Mouse (Mus musculus) limb, embryonic 12.5 days (tissue): ENCODE results near the gene Slc25a21. TPM values are rescaled to one million over a fixed set of nuclear protein-coding genes. Genes with fewer than 3 reads are reported as not detected.

Source experiments
- ATAC-seq: fragments of 200-750 bp; cut with Nextera tagmentation; 2 replicates; pipeline ENCODE4 v1.8.0; 2017; ENCODE audit warnings: low read depth, moderate TSS enrichment; ENCODE audit not compliant: insufficient number of reproducible peaks, insufficient read depth, low FRiP score, low TSS enrichment
- H3K27ac ChIP-seq: fragments of 300-500 bp; sonication (generic); 2 replicates; pipeline ENCODE4 v1.5.1; 2016; ENCODE audit warnings: mild to moderate bottlenecking, moderate library complexity
- H3K27me3 ChIP-seq: fragments of 300-500 bp; sonication (generic); 2 replicates; pipeline ENCODE4 v1.6.1; 2016; ENCODE audit warnings: mild to moderate bottlenecking, moderate library complexity
- H3K36me3 ChIP-seq: fragments of 300-500 bp; sonication (generic); 2 replicates; pipeline ENCODE4 v1.6.1; 2016; ENCODE audit warnings: mild to moderate bottlenecking, moderate library complexity
- H3K4me1 ChIP-seq: fragments of 300-500 bp; sonication (generic); replicated peaks from 2 replicates; pipeline ENCODE4 v1.6.1; 2016
- H3K4me2 ChIP-seq: fragments of 300-500 bp; sonication (generic); 2 replicates; pipeline ENCODE4 v1.6.1; 2016; ENCODE audit warnings: mild to moderate bottlenecking, moderate library complexity
- H3K4me3 ChIP-seq: fragments of 300-500 bp; sonication (generic); replicated peaks from 2 replicates; pipeline ENCODE4 v1.5.1; 2016; ENCODE audit warnings: mild to moderate bottlenecking
- H3K9ac ChIP-seq: fragments of 300-500 bp; sonication (generic); replicated peaks from 2 replicates; pipeline ENCODE4 v1.6.1; 2016; ENCODE audit warnings: mild to moderate bottlenecking, moderate library complexity
- H3K9me3 ChIP-seq: fragments of 300-500 bp; sonication (generic); 2 replicates; pipeline ENCODE4 v1.6.1; 2016; ENCODE audit warnings: mild to moderate bottlenecking, moderate library complexity
- WGBS: fragments of 180-500 bp; shearing (Covaris S2); methylation state at CpG from one replicate; pipeline ENCODE4 v1.1.7; 2016; 5-methylcytosine and 5-hydroxymethylcytosine counted together
- polyA plus RNA-seq: library from polyadenylated mRNA; unstranded; fragments of >200 nt; fragmentation: Nextera tagmentation; extraction: Ambion mirVana; gene quantifications from 2 replicates; pipeline ENCODE4 v1.2.1, GENCODE M21; 2016

Gene Slc25a21
- polyA plus RNA-seq, 1 experiment from 2014 or later = 1.1 TPM

DNA sequence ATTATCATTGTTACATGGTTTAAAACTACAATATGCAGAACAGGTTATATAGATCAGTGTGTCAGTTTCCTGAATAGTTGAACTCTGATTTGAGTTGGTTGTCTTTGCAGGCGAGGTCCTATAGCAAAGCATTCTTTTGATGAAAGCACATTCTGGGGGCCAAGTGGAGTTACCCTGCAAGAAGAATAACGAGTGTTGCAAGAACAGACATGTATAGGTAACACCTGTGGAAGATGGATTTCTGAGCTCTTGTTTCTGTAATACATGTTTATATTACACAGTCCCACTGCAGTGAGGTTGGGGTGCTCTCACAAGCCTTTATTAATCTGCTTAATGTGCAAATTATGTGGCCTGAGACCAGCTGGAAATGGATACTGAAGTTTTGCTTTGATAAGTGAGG, 375.1 kb downstream of the Slc25a21 start:
- ATAC-seq = no peak
- WGBS = 42% methylated on average over 2 of the region's 2 CpGs
- Histone ChIP-seq H3K36me3 (no peaks in the 10 kb centered on the region), H3K27me3 (peaks cover 24% of the 10 kb centered on the region), H3K27ac (no peak overlapping the region), H3K9me3 (no peaks in the 10 kb centered on the region), H3K9ac (no peak overlapping the region), H3K4me2 (no peak overlapping the region), H3K4me3 (no peak overlapping the region), H3K4me1 (peaks cover 30% of the 10 kb centered on the region)

DNA sequence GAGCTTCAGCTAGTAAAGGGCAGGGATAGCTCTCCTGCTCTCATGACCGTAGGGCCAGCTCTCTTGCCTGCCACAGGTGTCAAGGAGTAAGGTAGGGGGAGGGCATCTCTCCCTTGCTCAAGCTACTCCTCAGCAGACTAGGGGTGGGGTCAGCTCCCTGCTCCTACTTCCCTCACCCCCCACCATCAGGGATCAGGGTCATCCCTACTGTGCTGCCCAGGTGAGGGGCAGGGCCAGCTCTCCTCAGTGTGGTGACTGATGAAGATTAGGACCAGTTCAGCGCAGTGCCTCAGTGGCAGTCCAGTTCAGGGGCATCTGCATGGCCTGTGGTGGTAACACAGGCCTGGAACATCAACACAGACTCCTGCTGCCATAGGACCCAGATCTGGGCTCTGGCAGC, 376.7 kb downstream of the Slc25a21 start:
- H3K4me3 ChIP-seq = no peak overlapping the region
- no peaks in the 10 kb centered on the region for H3K9me3 ChIP-seq
- H3K36me3 ChIP-seq = no peaks in the 10 kb centered on the region
- peaks cover 30% of the 10 kb centered on the region for H3K4me1 ChIP-seq
- ATAC-seq = no peak
- WGBS = 71% methylated on average over 2 of the region's 2 CpGs
- no peak overlapping the region for H3K9ac ChIP-seq
- H3K27ac ChIP-seq = no peak overlapping the region
- no peak overlapping the region for H3K4me2 ChIP-seq
- H3K27me3 ChIP-seq = peaks cover 18% of the 10 kb centered on the region

DNA sequence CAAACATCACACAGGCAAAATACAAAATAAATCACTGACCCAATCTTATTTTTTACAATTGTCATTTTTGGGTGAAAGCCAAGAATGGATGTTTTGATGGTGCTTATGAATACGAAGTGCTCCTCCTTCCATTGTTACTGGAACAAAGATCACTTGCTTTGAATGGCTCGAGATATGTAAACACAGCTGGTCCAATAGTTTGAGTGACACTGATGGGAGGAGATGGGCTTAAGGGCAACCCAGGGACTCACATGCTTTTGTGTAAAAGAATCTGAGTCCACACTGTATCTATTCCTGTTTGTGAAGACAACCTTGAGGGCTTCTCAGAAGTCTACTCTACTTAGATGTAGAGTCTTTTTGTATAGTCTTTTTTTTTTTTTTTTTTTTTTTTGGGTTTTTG, 389.8 kb downstream of the Slc25a21 start:
- Histone ChIP-seq H3K9me3 (no peaks in the 10 kb centered on the region), H3K4me3 (no peak overlapping the region), H3K9ac (no peak overlapping the region), H3K27me3 (peaks cover 7% of the 10 kb centered on the region), H3K4me1 (no peaks in the 10 kb centered on the region; the same call in 1 of the 2 replicates), H3K4me2 (no peak overlapping the region), H3K27ac (no peak overlapping the region), H3K36me3 (no peaks in the 10 kb centered on the region)
- no peak for ATAC-seq
- 92% methylated on average over 2 of the region's 2 CpGs for WGBS

DNA sequence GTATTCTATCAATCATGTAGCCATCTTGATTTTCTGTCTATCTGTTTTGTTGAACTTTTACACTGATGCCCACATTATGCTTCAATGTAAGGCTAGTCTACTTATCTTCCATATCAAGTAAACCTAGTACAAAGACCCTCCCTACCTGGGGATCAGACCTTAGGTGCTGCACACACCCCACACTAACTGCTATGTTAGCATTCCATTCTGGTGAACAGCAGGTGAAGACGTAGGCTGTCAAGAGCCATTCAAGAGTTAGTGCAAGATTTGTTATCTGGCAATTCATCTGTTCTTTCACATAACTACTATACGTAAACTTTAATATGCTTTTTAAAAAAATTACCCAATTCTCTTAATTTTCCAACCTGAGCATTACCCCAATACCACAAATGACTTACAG, 390.2 kb downstream of the Slc25a21 start:
- peaks cover 7% of the 10 kb centered on the region for H3K27me3 ChIP-seq
- ATAC-seq = no peak
- no peaks in the 10 kb centered on the region for H3K36me3 ChIP-seq
- no peaks in the 10 kb centered on the region; the same call in 1 of the 2 replicates for H3K4me1 ChIP-seq
- H3K27ac ChIP-seq = no peak overlapping the region
- H3K4me3 ChIP-seq = no peak overlapping the region
- H3K9me3 ChIP-seq = no peaks in the 10 kb centered on the region
- no peak overlapping the region for H3K9ac ChIP-seq
- WGBS = 92% methylated on average over 2 of the region's 2 CpGs
- H3K4me2 ChIP-seq = no peak overlapping the region

DNA sequence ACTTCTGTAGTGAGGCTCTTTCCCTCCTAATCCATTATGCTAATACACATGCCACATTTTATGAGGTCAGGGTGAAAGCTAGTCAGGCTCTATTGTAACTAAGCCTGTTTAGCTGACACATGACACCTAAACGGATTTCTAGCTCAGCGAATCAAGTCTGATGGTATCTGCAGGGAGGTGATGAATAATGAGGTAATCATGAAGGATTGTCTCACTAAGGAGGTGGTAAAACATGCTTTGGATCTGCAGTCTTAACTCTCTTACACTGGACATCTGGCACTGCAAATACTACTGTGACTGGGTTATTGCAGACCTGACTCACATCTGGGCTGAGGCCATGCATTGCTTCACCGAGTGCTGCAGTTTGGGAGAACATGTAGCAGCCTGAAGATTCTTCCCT, 392.8 kb downstream of the Slc25a21 start:
- no peak overlapping the region for H3K9ac ChIP-seq
- H3K9me3 ChIP-seq = no peaks in the 10 kb centered on the region
- no peaks in the 10 kb centered on the region for H3K36me3 ChIP-seq
- H3K4me1 ChIP-seq = no peaks in the 10 kb centered on the region; the same call in 1 of the 2 replicates
- no peak overlapping the region for H3K27ac ChIP-seq
- H3K4me3 ChIP-seq = no peak overlapping the region
- H3K27me3 ChIP-seq = peaks cover 7% of the 10 kb centered on the region
- H3K4me2 ChIP-seq = no peak overlapping the region
- ATAC-seq = no peak
- 13% methylated on average over 3 of the region's 3 CpGs for WGBS

DNA sequence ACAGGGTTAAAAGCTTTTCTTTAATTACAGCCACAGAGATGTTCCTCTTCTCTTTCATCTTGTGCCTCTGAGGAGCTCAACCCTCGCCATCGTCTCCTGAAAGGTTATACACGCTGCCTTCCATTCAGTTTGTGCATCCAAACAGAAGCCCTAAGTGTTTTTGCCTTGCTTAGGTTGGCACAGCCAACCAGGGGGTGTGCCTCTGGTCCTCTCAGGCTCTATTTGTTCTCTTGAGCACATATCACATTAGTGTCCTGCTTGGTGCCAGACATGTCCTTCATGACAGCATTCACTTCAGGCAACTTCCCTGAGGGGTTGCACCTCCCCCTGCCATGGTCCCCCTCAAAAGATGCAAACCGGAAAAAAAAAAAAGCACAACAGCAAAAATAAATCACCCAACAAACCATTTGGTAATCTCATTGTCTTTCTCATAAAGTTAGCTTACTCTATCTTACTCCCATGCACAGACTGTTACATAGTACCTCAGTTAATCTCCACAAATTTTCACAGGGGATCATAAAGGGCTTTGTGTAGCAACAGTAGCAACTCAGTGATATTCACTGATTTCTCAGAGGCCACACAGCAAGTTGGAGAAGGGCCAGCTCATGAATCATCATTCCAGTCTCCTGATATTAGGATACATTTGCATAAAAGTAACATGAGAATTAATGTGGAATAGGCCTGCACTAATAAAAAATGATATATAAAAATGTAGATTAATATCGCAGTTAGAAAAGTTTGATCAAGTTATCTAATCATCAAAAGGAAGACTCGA, 398.4 kb downstream of the Slc25a21 start:
- no peak overlapping the region for H3K27ac ChIP-seq
- no peaks in the 10 kb centered on the region for H3K9me3 ChIP-seq
- H3K4me2 ChIP-seq = no peak overlapping the region
- no peaks in the 10 kb centered on the region for H3K4me1 ChIP-seq
- WGBS = 73% methylated on average over 6 of the region's 6 CpGs
- H3K27me3 ChIP-seq = peaks cover 8% of the 10 kb centered on the region; the same call in 1 of the 2 replicates
- H3K9ac ChIP-seq = no peak overlapping the region
- H3K36me3 ChIP-seq = no peaks in the 10 kb centered on the region
- no peak overlapping the region for H3K4me3 ChIP-seq
- ATAC-seq = no peak

DNA sequence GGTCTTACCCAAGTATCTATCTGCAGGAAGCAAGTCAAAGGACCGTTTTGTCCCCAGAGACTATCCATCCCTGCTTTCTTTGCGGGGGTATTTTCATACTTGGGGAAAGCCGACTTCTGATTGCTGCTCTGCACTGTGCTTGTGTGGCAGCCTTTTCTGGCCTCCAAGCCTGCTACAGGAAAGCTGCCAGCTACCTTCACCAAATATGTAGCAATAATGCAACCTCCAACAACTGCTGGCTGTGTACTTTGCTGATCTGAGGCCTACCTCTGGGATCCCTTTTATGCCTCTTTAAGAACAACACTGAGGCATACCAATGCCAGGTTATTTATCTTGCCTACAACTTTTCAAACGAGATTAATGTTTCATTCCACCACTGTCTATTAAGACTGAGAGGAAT, 408.0 kb downstream of the Slc25a21 start:
- H3K4me1 ChIP-seq = no peaks in the 10 kb centered on the region
- no peak overlapping the region for H3K9ac ChIP-seq
- no peak for ATAC-seq
- H3K9me3 ChIP-seq = no peaks in the 10 kb centered on the region
- 77% methylated on average over 4 of the region's 4 CpGs for WGBS
- no peak overlapping the region for H3K4me2 ChIP-seq
- no peaks in the 10 kb centered on the region for H3K36me3 ChIP-seq
- H3K4me3 ChIP-seq = no peak overlapping the region
- peaks cover 8% of the 10 kb centered on the region; the same call in 1 of the 2 replicates for H3K27me3 ChIP-seq
- H3K27ac ChIP-seq = no peak overlapping the region

DNA sequence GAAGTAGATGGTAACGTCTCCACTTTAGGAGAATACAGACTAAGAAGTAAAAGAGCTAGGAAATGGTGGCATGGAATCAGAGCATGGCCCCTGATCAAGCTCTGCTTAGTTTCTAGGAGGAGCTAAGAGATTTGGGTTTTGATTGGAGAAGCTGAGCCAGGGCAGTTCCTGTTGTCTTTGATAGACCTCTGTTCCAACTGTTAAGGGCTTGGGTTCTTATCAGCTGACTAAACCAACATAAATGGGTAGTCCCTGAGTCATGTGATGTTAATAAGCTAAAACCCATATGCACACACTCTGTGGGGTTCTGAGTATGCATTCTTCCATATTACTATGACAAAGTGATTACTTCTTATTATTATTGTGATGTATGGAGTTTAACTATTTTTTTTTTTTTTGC, 412.0 kb downstream of the Slc25a21 start:
- H3K27ac ChIP-seq = no peak overlapping the region
- H3K27me3 ChIP-seq = no peaks in the 10 kb centered on the region
- H3K4me3 ChIP-seq = no peak overlapping the region
- no peaks in the 10 kb centered on the region for H3K36me3 ChIP-seq
- H3K4me2 ChIP-seq = no peak overlapping the region
- no peaks in the 10 kb centered on the region for H3K9me3 ChIP-seq
- WGBS = 76% methylated on average over 1 of the region's 1 CpGs
- H3K4me1 ChIP-seq = no peaks in the 10 kb centered on the region
- no peak overlapping the region for H3K9ac ChIP-seq
- ATAC-seq = no peak

DNA sequence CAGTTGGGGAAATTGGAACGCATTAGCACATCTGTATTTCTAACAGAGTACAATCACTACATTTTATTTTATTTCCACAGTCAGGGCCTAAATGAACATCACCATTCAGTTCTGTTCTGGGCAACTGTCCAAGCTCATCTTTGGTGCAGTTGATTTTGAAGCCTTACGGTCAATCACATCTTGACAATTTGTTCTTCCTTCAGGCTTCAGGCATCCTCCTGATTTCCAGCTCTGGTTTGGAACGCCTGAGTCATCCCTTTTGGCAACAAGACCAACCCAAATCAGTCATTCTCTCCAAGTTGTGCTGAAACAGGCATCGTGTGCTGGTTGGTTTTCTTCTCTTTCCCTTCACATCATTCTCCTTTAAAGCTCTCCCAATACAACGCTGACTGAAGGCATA, 416.1 kb downstream of the Slc25a21 start:
- no peak overlapping the region for H3K9ac ChIP-seq
- H3K4me3 ChIP-seq = no peak overlapping the region
- 86% methylated on average over 5 of the region's 5 CpGs for WGBS
- H3K36me3 ChIP-seq = no peaks in the 10 kb centered on the region
- H3K9me3 ChIP-seq = no peaks in the 10 kb centered on the region
- H3K27ac ChIP-seq = no peak overlapping the region
- no peaks in the 10 kb centered on the region for H3K27me3 ChIP-seq
- H3K4me1 ChIP-seq = no peaks in the 10 kb centered on the region
- no peak overlapping the region for H3K4me2 ChIP-seq
- ATAC-seq = no peak

DNA sequence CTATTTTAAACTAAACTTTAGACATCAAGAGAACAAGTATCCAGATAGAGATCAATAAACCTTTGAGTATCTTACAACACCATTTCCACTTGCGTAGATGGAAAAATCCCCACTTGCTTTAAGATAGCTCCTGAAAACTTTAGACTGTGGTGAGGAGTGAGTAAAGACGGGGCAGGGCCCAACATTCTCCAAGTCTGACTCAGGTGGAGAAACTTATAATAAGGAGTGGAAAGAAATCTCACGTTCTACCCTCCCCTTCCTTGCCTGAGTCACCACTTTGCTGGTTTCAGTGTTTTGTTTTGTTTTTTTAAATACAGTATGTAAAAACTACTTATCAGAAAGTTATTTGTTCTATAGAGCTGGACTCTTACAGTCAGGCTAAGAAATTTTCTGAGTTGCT, 417.7 kb downstream of the Slc25a21 start:
- H3K27me3 ChIP-seq = no peaks in the 10 kb centered on the region
- no peak overlapping the region for H3K9ac ChIP-seq
- no peaks in the 10 kb centered on the region for H3K9me3 ChIP-seq
- H3K4me3 ChIP-seq = no peak overlapping the region
- H3K36me3 ChIP-seq = no peaks in the 10 kb centered on the region
- WGBS = 88% methylated on average over 3 of the region's 3 CpGs
- no peak overlapping the region for H3K27ac ChIP-seq
- no peak for ATAC-seq
- no peak overlapping the region for H3K4me2 ChIP-seq
- no peaks in the 10 kb centered on the region for H3K4me1 ChIP-seq

DNA sequence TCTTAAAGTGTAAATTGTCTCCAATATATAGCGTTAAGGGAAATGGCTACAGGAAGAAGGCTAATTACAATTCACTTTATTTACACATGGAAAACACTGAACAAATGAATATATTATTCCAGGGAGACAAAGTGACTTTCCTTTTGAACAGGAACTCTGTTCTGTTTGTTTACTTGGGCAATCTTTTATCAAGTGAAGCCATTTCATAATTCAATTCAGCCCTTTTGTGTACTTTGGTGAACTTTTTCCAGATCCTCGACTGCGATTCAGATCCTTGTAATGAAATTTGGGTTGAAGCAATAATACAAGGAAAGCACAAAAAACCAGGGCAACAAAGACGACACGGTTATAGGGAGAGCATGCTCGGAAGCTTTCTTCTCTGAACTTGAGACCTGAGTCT, 423.3 kb downstream of the Slc25a21 start:
- ATAC-seq = no peak
- 79% methylated on average over 6 of the region's 6 CpGs for WGBS
- Histone ChIP-seq H3K27me3 (no peaks in the 10 kb centered on the region), H3K9me3 (no peaks in the 10 kb centered on the region), H3K4me1 (no peaks in the 10 kb centered on the region), H3K27ac (no peak overlapping the region), H3K4me3 (no peak overlapping the region), H3K36me3 (no peaks in the 10 kb centered on the region), H3K4me2 (no peak overlapping the region), H3K9ac (no peak overlapping the region)

DNA sequence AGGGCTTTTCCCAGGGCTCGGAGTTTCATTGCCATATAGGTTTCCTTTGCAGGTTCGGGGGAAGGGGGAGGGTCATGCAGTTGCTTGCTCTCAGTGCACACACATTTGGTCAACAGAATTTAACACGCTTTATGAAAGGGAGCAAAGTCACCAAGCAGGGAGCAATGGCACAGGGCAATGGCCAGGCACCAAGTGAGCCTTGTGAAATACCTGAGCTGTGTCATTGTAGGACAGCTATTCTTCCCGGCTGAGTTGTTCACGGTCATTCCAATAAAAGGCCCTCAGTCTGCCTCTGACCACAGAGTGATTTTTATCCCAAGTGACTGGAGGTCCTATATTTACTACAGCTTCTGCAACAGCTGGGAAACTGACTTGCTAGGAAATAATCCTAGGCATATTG, 427.9 kb downstream of the Slc25a21 start:
- ATAC-seq = no peak
- WGBS = 74% methylated on average over 5 of the region's 5 CpGs
- Histone ChIP-seq H3K9ac (no peak overlapping the region), H3K4me1 (no peaks in the 10 kb centered on the region), H3K4me3 (no peak overlapping the region), H3K27me3 (no peaks in the 10 kb centered on the region), H3K27ac (no peak overlapping the region), H3K36me3 (no peaks in the 10 kb centered on the region), H3K9me3 (no peaks in the 10 kb centered on the region), H3K4me2 (no peak overlapping the region)
